Mouse (Mus musculus): ENCODE results near the gene Vav2.
A peak's percentile ranks its signal among the peaks of the same experiment; 100 is the strongest.

Vav2 gene

GRCm38 (mm10) chr2:27358461-27358860 lies 68.4 kb downstream of the Vav2 start:
- DNase-seq: no peak

- DNase-seq: no peak
Observed at GRCm38 (mm10) chr2:27355684-27356083, 71.1 kb downstream of the Vav2 start.

DNA sequence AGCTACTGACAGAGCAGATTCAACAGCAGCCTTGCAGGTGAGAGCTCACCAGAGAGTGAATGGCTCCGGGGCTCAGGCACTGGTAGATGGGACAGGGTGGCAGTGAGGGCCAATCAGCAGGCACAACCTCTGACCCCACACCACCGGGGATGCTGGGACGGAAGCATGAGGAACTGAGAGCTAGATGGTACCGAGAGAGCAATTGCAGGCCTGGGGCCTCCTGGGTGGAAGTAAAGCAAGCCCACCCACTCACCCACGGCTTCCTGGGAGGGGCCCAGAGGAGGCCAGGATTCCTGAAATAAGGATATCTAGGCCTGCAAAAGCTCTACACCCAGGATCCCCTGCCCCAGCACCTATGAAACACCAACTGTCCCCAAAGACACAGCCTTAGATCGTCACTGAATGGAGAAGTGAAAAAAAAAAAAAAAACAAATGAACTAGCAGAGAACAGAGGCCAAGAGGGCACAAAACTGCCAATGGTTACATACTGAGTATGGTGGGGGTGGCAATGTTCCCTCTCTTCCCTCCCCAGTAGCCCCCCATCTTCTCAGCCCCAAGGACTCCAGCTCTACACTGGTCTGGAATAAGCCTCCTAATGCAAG lies 72.1 kb downstream of the Vav2 start:
- DNase-seq: peak; percentile 54 to 55

GRCm38 (mm10) chr2:27352720-27353119 lies 74.1 kb downstream of the Vav2 start:
- no peak for DNase-seq

DNA sequence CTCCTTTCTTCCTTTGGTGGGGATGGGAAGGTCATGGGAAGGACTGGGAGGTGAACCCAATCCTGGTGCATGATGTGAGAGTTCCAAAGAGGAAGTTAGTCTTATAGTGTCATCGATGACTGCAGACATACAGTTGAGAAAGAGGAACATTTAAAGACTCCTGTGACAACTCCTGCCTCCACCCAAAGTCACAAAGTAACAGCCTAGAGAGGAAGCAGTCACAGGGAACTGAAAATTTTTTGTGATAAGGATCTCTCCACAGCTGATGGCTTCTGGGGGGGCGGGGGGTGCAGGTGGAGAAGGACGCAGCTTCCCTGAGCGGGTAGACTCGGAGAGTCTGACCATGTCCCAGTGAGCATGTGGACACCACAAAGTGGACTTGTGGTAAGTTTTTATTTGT lies 76.5 kb downstream of the Vav2 start:
- DNase-seq: no peak

- no peak for DNase-seq
Observed at GRCm38 (mm10) chr2:27343984-27344453, 82.8 kb downstream of the Vav2 start.

GRCm38 (mm10) chr2:27340682-27341081 lies 86.2 kb downstream of the Vav2 start:
- no peak for DNase-seq

GRCm38 (mm10) chr2:27339051-27339450 lies 87.8 kb downstream of the Vav2 start:
- no peak for DNase-seq

DNA sequence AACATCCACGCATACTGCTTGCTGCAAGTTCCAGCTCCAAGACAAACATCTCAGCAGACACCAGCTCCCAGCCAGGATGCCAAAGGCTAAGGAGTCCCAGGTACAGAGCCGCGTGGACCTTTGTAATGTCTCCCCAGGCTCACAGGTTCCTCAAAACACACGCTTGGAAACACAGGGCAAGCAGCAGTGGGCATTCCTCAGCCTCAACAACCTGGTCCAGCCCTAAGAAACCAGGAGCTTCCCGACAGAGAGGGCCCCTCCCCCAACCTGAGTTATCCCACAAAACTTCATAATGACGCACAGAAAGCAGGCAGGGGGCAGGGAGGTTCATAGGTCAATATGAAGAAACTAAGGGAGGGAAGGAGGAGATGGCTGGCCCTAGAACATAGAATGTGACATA lies 89.6 kb downstream of the Vav2 start:
- DNase-seq: no peak

DNA sequence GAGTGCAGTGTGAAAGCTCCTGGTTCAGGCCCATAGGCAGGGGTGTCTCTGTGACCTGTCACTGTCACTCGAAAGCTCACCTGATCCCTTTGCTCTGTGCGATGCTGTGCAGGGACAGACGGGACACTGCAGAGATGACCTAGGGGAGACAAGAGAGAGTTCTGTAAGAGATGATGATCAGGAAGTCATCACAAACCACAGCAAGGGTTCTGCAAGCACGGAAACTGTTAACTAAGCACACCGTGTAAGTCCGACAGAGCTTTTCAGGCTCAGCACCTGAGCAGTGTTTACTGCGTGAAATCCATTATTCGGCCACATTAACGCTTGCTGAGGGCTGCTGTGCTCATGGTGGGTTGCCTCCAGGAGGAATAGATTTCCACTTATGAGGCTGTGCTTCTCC lies 90.2 kb downstream of the Vav2 start:
- DNase-seq: no peak

- no peak for DNase-seq
Observed at GRCm38 (mm10) chr2:27334816-27335215, 92.0 kb downstream of the Vav2 start.

DNA sequence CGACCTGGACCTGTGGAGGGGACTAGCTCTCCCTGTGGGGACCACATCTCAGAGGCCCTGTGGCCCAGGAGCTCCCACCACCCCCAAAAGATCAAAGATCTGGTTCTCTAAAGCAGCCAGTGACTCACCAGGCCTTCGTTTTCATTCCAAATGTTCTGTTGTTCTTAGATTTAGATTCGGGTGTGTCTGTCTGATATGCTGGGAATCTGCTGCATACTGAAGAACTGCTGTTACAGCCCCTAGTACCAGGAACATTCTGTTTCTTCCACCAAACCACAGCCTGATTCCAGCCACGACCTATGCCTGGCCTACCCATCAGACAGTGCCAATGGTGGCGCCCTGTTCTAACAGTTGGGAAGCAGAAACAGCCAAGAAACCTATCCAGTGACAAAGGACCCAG lies 95.3 kb downstream of the Vav2 start:
- DNase-seq: no peak

GRCm38 (mm10) chr2:27330446-27330845 lies 96.4 kb downstream of the Vav2 start:
- no peak for DNase-seq

GRCm38 (mm10) chr2:27329386-27330060 lies 97.3 kb downstream of the Vav2 start:
- no peak for DNase-seq

DNA sequence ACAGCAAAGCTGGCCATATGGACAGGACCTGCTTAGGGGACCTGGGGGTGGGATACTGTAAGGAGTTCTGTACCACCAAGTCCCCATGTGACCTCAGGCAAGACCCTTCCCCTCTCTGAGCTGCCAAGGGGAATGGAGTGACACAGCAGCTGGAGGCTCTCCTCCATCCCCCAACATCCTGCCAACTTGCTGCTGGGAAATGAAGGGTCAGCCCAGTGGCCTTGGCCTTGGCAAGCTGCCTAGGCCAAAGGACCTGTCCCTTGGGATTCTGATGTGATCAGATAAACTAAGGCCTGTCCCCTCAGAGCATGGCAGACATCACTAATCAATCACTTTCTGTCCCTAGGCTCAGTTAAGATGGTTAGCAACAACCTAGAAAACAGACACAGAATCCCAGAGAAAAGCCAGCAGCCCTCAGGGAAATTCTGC lies 98.2 kb downstream of the Vav2 start:
- no peak for DNase-seq

GRCm38 (mm10) chr2:27327886-27328285 lies 98.9 kb downstream of the Vav2 start:
- no peak for DNase-seq

DNA sequence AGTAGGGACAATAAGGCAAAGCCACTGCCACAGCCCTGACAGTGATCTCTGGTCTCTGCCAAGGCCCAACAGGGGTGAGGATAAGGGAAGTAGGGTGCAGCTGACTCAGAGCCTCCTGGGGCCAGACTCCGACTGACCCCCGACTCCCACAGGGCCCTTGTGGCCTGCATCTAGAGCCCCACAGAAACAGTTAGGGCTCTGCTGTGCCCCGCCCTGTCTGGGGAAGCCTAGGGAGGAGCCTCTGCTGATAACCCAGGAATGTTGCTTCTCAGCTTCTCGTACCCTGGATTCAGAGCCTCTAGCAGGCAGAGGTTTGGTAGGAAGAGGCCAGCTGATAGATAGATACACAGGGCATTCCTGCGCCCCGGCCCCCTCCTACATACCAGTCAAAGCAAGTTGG lies 99.8 kb downstream of the Vav2 start:
- DNase-seq: peak in 1 of 2 experiments; percentile 35

- no peak for DNase-seq
Observed at GRCm38 (mm10) chr2:27326357-27326756, 100.5 kb downstream of the Vav2 start.

DNA sequence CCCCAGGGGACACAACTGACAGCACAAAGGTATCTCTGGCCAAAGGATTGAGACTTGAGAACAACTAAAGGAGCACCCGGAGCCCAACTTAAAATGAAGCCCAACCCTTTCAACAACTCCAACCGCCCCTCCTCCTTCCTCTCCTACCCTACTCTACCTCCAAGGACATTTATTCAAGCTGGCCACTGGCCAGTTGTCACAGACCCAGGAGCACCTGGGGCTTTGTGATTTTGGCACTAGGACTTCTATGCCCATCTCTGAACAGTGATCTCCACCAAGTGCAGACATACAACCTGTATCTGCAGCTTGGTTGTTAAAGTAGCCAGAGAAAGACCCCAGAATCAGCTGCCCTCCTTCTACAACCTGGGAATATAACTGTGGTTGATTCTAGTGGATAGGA lies 102.1 kb downstream of the Vav2 start:
- no peak for DNase-seq

DNA sequence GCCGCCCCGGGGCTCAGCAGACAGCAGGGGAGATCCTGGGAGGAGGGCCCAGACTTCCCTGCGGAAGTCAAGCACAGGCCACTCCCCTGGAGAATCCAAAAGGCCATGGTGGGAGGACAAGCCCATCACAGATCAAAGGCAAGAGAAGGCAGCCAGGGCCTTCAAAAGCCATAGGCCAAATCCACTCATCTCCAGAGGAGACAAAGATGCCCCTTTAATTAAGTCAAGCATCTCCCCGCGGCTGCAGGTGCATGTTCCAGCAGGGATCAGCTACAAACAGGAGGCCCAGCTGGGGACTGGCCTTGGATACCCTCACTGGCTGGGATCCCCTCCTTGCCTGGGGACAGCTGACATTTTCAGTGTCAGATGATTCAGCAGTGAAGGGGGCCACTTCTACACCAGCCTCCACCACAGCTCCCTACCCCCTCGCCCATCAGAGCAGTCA lies 105.4 kb downstream of the Vav2 start:
- DNase-seq: no peak

- no peak for DNase-seq
Observed at GRCm38 (mm10) chr2:27320820-27321219, 106.0 kb downstream of the Vav2 start.

DNA sequence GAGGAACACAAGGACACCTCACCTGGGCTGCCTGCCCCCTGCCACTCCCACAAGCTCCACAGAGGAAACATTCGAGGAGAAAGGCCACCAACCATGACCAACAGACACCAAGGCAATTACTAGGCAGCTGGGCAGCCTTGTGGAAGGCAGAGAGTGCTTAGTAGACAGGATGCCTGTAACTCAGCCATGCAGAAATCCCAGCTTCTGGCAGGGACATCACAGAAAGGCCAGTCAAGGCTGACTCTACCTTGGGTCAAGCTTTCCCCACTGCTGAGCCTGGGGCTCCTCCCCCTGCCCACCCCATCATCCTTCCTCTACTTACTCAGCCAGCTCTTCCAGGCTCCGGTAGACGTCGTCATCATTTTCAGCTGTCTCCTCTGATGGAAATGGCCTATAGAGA lies 108.2 kb downstream of the Vav2 start:
- DNase-seq: peak; percentile 55 to 57

DNA sequence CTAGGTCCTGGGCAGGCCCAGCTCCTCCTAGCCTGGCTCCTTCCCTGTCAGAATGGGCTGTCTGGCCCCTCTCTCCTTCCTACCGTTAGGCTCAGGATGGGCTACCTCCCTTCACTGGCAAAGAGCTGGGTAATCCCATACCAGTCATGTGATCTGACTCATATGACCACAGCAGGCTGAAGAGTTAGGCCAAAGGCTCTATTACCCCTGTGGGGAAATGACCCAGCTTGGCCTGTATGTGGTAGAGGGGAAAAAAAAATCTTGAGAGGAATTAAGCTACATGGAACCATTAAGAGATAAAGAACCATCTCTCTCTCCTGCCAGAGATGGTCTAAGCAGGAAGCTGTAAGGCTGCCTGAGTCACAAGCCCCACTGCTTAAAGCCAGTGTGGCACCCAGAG lies 108.6 kb downstream of the Vav2 start:
- DNase-seq: no peak

GRCm38 (mm10) chr2:27316167-27316566 lies 110.7 kb downstream of the Vav2 start:
- no peak for DNase-seq

GRCm38 (mm10) chr2:27314269-27314668 lies 112.6 kb downstream of the Vav2 start:
- DNase-seq: no peak

Measured in B cell, adult 2 months (primary cell).